Mouse (Mus musculus) brain, embryonic 18.5 days (tissue): Measurements from ENCODE around the gene Sipa1l1.

ENCODE experiments used
- DNase-seq: peaks from one replicate; pipeline ENCODE4 v3.0.0-alpha.2; 2012; ENCODE audit warnings: low read depth, low spot score

The Sipa1l1 gene

GRCm38 (mm10) chr12:82419027-82419426 lies 249.9 kb downstream of the Sipa1l1 start:
- DNase-seq: no peak

- DNase-seq: no peak
Measured at GRCm38 (mm10) chr12:82424783-82425182, 255.7 kb downstream of the Sipa1l1 start.

DNA sequence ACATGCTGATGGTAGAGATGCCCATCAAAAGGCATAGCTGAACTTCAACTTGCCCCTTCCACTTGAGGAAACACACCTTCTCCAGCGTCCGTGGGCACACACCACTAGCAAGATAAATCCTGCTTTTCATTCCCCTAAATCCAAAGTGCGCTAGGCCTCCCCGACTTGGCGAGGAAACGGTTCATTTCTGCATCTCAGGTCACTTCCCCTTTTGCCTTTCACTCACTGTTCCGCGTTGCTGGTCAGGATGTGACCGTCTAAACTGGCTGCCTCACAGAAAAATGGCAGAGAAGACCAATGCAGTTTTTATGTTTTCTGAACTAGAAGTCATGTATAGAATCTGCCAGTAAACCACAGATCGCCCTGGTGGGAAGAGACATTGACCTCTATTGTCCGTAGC lies 256.7 kb downstream of the Sipa1l1 start:
- DNase-seq: no peak

DNA sequence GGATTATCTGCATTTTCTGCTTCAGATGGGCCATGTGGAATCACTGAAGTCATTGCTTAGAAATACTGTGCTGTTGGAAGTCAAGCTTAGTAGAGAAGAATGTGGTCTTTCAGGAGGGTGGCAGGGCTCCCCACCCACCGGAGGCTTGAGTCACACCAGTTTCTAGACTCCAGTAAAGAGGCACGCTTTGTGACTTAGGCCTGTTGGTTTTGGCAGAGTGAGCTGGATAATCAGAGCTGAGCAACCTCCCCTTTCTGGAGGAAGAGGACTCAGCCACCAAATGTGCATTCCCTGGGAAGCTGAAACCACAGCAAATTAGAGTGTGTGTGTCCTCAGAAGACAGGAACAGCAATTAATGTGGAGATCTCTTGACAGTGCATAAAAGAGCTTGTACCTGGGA lies 258.3 kb downstream of the Sipa1l1 start:
- DNase-seq: no peak

DNA sequence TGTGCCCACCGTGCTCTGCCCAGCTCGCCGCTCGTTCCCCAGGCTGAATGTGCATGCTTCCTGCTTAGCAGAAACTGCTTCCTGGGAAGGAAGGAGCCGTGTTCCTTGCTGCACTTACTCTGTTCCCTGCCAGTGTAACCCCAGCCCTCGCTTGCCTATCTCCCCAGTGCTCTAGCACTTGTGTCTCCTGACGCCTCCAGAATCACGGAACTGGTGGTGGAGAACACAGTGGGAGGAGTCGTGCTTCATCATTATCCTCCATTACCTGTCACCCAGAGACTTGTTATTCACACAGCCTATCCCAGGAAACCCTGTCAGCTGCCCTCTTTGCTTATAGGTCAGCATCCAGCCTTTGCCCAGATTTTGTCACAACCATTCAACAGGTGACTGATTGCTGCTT lies 259.3 kb downstream of the Sipa1l1 start:
- no peak for DNase-seq

- no peak for DNase-seq
Measured at GRCm38 (mm10) chr12:82433311-82433710, 264.2 kb downstream of the Sipa1l1 start.

- no peak for DNase-seq
Measured at GRCm38 (mm10) chr12:82434591-82434990, 265.5 kb downstream of the Sipa1l1 start.

- no peak for DNase-seq
Measured at GRCm38 (mm10) chr12:82441479-82441878, 272.4 kb downstream of the Sipa1l1 start.

GRCm38 (mm10) chr12:82446609-82447024 lies 277.5 kb downstream of the Sipa1l1 start:
- no peak for DNase-seq

GRCm38 (mm10) chr12:82448129-82448815 lies 279.2 kb downstream of the Sipa1l1 start:
- no peak for DNase-seq

- no peak for DNase-seq
Measured at GRCm38 (mm10) chr12:82452428-82452827, 283.3 kb downstream of the Sipa1l1 start.

DNA sequence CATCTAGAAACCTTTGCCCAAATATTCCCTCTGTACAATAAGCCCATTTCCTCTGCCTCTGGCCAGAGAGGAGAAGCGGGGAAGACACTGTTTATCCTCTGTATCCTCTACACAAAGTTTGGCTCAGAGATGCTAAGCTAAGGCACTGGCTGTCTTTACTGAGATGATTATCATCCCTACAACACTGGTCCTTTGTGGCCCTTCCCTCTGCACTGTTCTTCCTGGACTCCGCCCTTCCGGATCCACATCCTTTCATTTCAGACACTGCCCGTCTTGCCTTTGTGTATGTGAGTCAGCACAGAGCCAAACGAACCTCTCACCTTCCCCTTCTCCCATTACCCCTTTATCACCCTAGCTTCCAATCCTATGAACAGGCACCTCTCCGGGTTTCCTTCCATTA lies 285.3 kb downstream of the Sipa1l1 start:
- DNase-seq: no peak

- no peak for DNase-seq
Measured at GRCm38 (mm10) chr12:82455700-82456413, 286.7 kb downstream of the Sipa1l1 start.

DNA sequence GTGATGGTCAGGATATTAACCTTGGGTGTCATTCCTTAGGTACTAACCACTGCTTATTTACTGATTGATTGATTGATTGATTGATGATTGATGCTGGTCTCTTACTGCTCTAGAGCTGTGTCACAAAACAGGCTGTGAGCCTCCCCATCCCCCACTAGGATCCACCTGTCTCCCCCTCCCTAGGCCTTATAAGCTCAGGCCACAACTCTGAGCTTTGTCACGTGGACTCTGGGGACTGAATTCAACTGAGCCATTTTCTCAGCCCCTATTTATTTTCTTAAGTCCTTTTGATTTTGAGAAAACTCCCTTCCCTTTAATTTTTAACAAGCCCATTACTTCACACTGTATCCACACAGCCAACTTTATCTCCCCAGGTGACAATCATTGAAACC lies 287.3 kb downstream of the Sipa1l1 start:
- DNase-seq: no peak

- no peak for DNase-seq
Measured at GRCm38 (mm10) chr12:82457609-82458008, 288.5 kb downstream of the Sipa1l1 start.

DNA sequence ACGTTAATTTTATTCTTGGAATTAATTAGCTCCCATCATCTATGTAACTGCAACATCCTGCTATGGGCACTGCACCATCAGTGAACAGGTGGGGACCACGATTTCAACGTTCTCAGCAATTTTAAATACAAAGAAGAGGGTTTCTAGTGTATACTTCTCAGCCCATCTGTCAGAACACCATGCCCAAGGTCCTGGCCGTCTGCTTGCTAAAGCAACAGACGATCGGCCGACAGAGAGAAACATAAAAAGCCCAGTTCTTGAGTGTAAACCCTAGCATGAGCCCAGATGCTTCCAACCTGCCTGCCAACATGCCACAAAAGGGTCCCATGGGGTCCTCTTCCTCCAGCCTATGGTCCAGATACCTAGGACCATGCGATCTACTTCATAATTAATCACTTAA lies 288.9 kb downstream of the Sipa1l1 start:
- no peak for DNase-seq

- DNase-seq: no peak
Measured at GRCm38 (mm10) chr12:82467234-82467633, 298.1 kb downstream of the Sipa1l1 start.

GRCm38 (mm10) chr12:82467641-82468040 lies 298.5 kb downstream of the Sipa1l1 start:
- DNase-seq: no peak

DNA sequence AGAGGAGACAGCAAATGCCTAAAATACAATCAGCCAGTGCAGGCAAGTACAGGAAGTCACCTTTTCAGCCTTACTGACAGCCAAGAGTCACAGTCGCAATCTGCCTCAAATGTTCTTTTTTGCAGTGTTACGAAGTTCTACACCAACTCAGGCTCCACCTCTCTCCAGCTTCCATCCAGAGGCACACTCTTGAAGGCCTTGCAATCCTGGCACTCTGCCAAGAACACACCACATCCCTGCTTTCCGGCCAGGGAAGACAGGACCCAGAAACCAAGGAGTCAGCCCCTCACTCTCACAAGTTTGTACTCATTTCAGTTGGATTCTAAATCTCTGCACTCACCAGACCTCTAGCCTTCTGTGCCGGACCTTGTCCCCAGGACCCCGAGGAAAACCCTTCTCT lies 299.3 kb downstream of the Sipa1l1 start:
- DNase-seq: no peak

- DNase-seq: peak; percentile 74
Measured at GRCm38 (mm10) chr12:82469706-82470361, 300.7 kb downstream of the Sipa1l1 start.

DNA sequence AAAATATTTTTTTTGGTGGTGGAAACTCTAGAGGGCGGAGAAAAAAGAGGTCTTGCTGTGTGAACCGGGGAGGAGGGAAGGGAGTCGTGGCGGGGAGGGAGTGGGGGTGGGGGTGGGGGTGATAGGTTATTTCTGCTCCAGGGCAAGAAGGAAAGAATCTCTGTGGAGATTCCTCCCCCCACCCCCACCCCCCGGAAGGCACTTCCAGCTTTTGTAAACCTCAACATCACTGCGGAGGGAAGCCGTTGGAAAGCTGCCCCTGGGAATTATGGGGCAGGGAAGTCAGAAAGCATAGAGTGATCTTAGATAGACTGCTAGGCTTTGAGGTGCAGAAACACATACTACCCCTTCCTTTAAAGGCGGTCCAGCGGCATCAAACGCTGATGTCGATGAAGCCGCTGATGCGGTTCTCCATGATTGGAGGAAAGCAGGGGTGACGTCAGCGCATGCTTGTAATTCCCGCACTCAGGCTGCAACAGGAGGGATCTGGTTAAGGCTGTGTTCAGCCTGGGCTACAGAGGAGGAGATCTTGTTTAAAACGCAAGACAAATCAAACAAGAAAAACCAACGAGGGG lies 301.3 kb downstream of the Sipa1l1 start:
- peak; percentile 80 for DNase-seq

- DNase-seq: no peak
Measured at GRCm38 (mm10) chr12:82472796-82473195, 303.7 kb downstream of the Sipa1l1 start.
